14 mouse cellular contexts compared by ENCODE assay signal in the genomic region with DNA sequence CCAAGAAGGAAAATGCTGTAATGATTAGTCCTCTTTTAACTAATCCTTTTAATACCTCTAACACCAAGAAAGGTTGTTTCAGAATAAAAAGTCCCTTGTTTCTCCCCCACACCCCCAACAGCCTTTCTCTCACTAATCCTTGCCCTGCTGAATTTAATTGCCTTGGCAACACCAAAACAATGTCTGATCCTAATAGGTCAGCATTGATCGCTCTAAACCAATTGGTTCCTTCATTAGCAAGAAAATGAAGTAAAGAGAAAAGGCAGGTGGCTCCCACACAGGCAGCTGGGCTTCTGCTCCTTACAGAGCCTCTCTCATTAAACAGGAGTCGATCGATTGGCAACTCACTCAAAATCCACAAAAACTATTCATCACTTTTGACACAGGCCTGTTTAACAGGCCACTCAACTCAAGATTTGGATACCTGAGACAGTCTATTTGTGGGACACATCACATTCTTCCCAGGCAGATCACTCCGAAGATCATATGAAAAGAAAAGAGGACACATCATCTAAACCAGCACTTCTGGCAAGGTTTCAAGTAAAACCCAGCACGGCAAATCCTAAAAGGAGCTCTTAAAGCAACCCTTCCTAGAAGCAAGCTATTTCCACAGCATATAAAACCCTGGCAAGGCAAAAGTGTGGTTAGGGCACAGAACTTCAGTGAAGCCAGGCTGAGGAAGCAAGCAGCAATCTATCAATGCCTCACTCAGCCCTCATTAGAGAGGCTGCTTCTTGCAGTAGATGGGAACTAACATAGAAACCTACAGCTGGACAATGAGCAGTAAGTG.
DNase-seq lines count a peak whose midpoint lies in the region; ATAC-seq and TF ChIP-seq lines count a peak whose summit lies in the region.
"Had no signal": no experiment of that assay in that cellular context is flagged by ENCODE, and none has a peak within 500 bp of the region (broad histone marks: within the 10 kb centered on the region; RNA-seq: fewer than 3 reads in every experiment).

No protein-coding gene starts in this region.

- peak; percentile 16 for DNase-seq in retina, postnatal 7 days (ENCODE audit: low read depth, low spot score)
- no peak for DNase-seq in kidney, adult 2 months
- DNase-seq in kidney, adult 8-10 months, result no peak
- DNase-seq: adrenal gland, postnatal 25 days; cerebellum, adult 18-20 months; gastrocnemius, adult 2 months; lung, postnatal 14 days had no signal

- 19% methylated on average over 5 of the region's 5 CpGs for WGBS in neural tube, embryonic 12.5 days
- 21% methylated on average over 5 of the region's 5 CpGs for WGBS in neural tube, embryonic 15.5 days
- 3% methylated on average over 5 of the region's 5 CpGs for WGBS in forebrain, embryonic 13.5 days
- WGBS in limb, embryonic 13.5 days, result 25% methylated on average over 5 of the region's 5 CpGs
- WGBS in kidney, adult 2 months, result 81% methylated on average over 5 of the region's 5 CpGs
- 58% methylated on average over 5 of the region's 5 CpGs for WGBS in heart, embryonic 12.5 days

- no peak overlapping the region for H3K27ac ChIP-seq in neural tube, embryonic 12.5 days
- no peak overlapping the region; the same call in 1 of the 2 replicates for H3K27ac ChIP-seq in neural tube, embryonic 15.5 days (replicated peaks)
- peak overlapping the region; percentile 62 for H3K27ac ChIP-seq in forebrain, embryonic 13.5 days
- H3K27ac ChIP-seq in limb, embryonic 13.5 days, result 0 out of 2 replicates have a peak overlapping the region, but pooled peaks have one; percentile 15
- no peak overlapping the region for H3K27ac ChIP-seq in kidney, adult 2 months (ENCODE audit: insufficient read depth, low read depth, low read length)
- no peak overlapping the region for H3K27ac ChIP-seq in heart, embryonic 12.5 days (ENCODE audit: poor library complexity, severe bottlenecking)
- H3K27ac ChIP-seq: embryonic facial prominence, embryonic 15.5 days; gastrocnemius, adult 2 months; heart, embryonic 13.5 days had no signal

- H3K4me3 ChIP-seq in neural tube, embryonic 12.5 days, result no peak overlapping the region
- H3K4me3 ChIP-seq in neural tube, embryonic 15.5 days (replicated peaks), result no peak overlapping the region
- no peak overlapping the region for H3K4me3 ChIP-seq in forebrain, embryonic 13.5 days
- no peak overlapping the region for H3K4me3 ChIP-seq in limb, embryonic 13.5 days
- H3K4me3 ChIP-seq in kidney, adult 2 months (ENCODE audit: insufficient read depth, low read depth, low read length), result no peak overlapping the region
- H3K4me3 ChIP-seq in heart, embryonic 12.5 days, result no peak overlapping the region
- H3K4me3 ChIP-seq: embryonic facial prominence, embryonic 15.5 days; gastrocnemius, adult 2 months; heart, embryonic 13.5 days had no signal

- peaks cover 15% of the 10 kb centered on the region for H3K4me1 ChIP-seq in neural tube, embryonic 12.5 days
- H3K4me1 ChIP-seq in neural tube, embryonic 15.5 days, result peaks cover 18% of the 10 kb centered on the region
- peaks cover 34% of the 10 kb centered on the region for H3K4me1 ChIP-seq in forebrain, embryonic 13.5 days
- peaks cover 24% of the 10 kb centered on the region for H3K4me1 ChIP-seq in limb, embryonic 13.5 days
- no peaks in the 10 kb centered on the region for H3K4me1 ChIP-seq in kidney, adult 2 months (ENCODE audit: control insufficient read depth, insufficient read depth, low read length)
- 0 out of 2 replicates have a peak, but pooled peaks cover 4% of the 10 kb centered on the region for H3K4me1 ChIP-seq in heart, embryonic 12.5 days (replicated peaks)
- H3K4me1 ChIP-seq: embryonic facial prominence, embryonic 15.5 days had no signal

- ATAC-seq in neural tube, embryonic 12.5 days (ENCODE audit: low FRiP score, low read depth), result 0 out of 2 replicates have a peak, but pooled peaks have one; percentile 17
- ATAC-seq in neural tube, embryonic 15.5 days (ENCODE audit: low FRiP score), result no peak
- peak; percentile 53; the same call in 1 of the 2 replicates for ATAC-seq in forebrain, embryonic 13.5 days
- ATAC-seq in limb, embryonic 13.5 days (ENCODE audit: low FRiP score, low read depth), result no peak
- ATAC-seq in heart, embryonic 12.5 days (ENCODE audit: insufficient number of reproducible peaks, low FRiP score), result no peak

- TF ChIP-seq POLR2A in kidney, adult 2 months (IDR thresholded peaks at IDR 0.05; ENCODE audit: low read depth, low read length), result no peak

- H3K9me3 ChIP-seq in neural tube, embryonic 12.5 days, result no peaks in the 10 kb centered on the region
- no peaks in the 10 kb centered on the region for H3K9me3 ChIP-seq in neural tube, embryonic 15.5 days (replicated peaks)
- no peaks in the 10 kb centered on the region for H3K9me3 ChIP-seq in forebrain, embryonic 13.5 days (replicated peaks)
- H3K9me3 ChIP-seq in limb, embryonic 13.5 days, result no peaks in the 10 kb centered on the region
- no peaks in the 10 kb centered on the region for H3K9me3 ChIP-seq in heart, embryonic 12.5 days (replicated peaks)
- H3K9me3 ChIP-seq: embryonic facial prominence, embryonic 15.5 days; heart, embryonic 13.5 days had no signal

- no peaks in the 10 kb centered on the region for H3K27me3 ChIP-seq in neural tube, embryonic 12.5 days (replicated peaks)
- no peaks in the 10 kb centered on the region for H3K27me3 ChIP-seq in neural tube, embryonic 15.5 days (replicated peaks)
- H3K27me3 ChIP-seq in forebrain, embryonic 13.5 days, result 0 out of 2 replicates have a peak, but pooled peaks cover 4% of the 10 kb centered on the region
- H3K27me3 ChIP-seq in limb, embryonic 13.5 days, result no peaks in the 10 kb centered on the region
- H3K27me3 ChIP-seq in kidney, adult 2 months (replicated peaks; ENCODE audit: control insufficient read depth, insufficient read depth, low read length), result no peaks in the 10 kb centered on the region
- no peaks in the 10 kb centered on the region for H3K27me3 ChIP-seq in heart, embryonic 12.5 days (replicated peaks)
- H3K27me3 ChIP-seq: embryonic facial prominence, embryonic 15.5 days; heart, embryonic 13.5 days had no signal

- H3K4me2 ChIP-seq in neural tube, embryonic 12.5 days (replicated peaks), result no peak overlapping the region
- no peak overlapping the region for H3K4me2 ChIP-seq in neural tube, embryonic 15.5 days
- 0 out of 2 replicates have a peak overlapping the region, but pooled peaks have one; percentile 18 for H3K4me2 ChIP-seq in forebrain, embryonic 13.5 days
- H3K4me2 ChIP-seq in limb, embryonic 13.5 days (replicated peaks), result 0 out of 2 replicates have a peak overlapping the region, but pooled peaks have one; percentile 7
- no peak overlapping the region for H3K4me2 ChIP-seq in heart, embryonic 12.5 days
- H3K4me2 ChIP-seq: embryonic facial prominence, embryonic 15.5 days; heart, embryonic 13.5 days had no signal

- H3K36me3 ChIP-seq in neural tube, embryonic 12.5 days, result no peaks in the 10 kb centered on the region
- H3K36me3 ChIP-seq in neural tube, embryonic 15.5 days, result no peaks in the 10 kb centered on the region
- no peaks in the 10 kb centered on the region for H3K36me3 ChIP-seq in forebrain, embryonic 13.5 days (ENCODE audit: poor library complexity, severe bottlenecking)
- 0 out of 2 replicates have a peak, but pooled peaks cover 2% of the 10 kb centered on the region for H3K36me3 ChIP-seq in limb, embryonic 13.5 days
- no peaks in the 10 kb centered on the region for H3K36me3 ChIP-seq in kidney, adult 2 months (ENCODE audit: control insufficient read depth, insufficient read depth, low read length)
- H3K36me3 ChIP-seq in heart, embryonic 12.5 days, result 0 out of 2 replicates have a peak, but pooled peaks cover 3% of the 10 kb centered on the region
- H3K36me3 ChIP-seq: embryonic facial prominence, embryonic 15.5 days; heart, embryonic 13.5 days had no signal

- no peak overlapping the region for H3K9ac ChIP-seq in neural tube, embryonic 12.5 days
- H3K9ac ChIP-seq in neural tube, embryonic 15.5 days (replicated peaks), result no peak overlapping the region
- H3K9ac ChIP-seq in forebrain, embryonic 13.5 days, result no peak overlapping the region
- no peak overlapping the region for H3K9ac ChIP-seq in limb, embryonic 13.5 days
- no peak overlapping the region for H3K9ac ChIP-seq in heart, embryonic 12.5 days
- H3K9ac ChIP-seq: embryonic facial prominence, embryonic 15.5 days; heart, embryonic 13.5 days had no signal

- TF ChIP-seq CTCF in kidney, adult 2 months (conservative IDR thresholded peaks at IDR 0.05; ENCODE audit: insufficient read depth, insufficient read length, low read depth, low read length), result no peak

Comparison
In these comparisons a context has a peak if more than half of its experiments do, and no peak if none do; other contexts are left out.
1. ATAC-seq: peak in neural tube, embryonic 12.5 days (single experiment) and forebrain, embryonic 13.5 days (single experiment); none in neural tube, embryonic 15.5 days (single experiment), limb, embryonic 13.5 days (single experiment) and heart, embryonic 12.5 days (single experiment).
2. H3K27ac ChIP-seq: peak in forebrain, embryonic 13.5 days (single experiment) and limb, embryonic 13.5 days (single experiment); none in neural tube, embryonic 12.5 days (single experiment), neural tube, embryonic 15.5 days (single experiment), kidney, adult 2 months (single experiment) and heart, embryonic 12.5 days (single experiment).
3. H3K4me2 ChIP-seq: peak in forebrain, embryonic 13.5 days (single experiment) and limb, embryonic 13.5 days (single experiment); none in neural tube, embryonic 12.5 days (single experiment), neural tube, embryonic 15.5 days (single experiment) and heart, embryonic 12.5 days (single experiment).